Mouse (Mus musculus) small intestine, adult 2 months (tissue): ENCODE results near the gene Gm13103. TPM values are rescaled to one million over a fixed set of nuclear protein-coding genes. Genes with fewer than 3 reads are reported as not detected.
"Not testable (repeated sequence)": the region's sequence is repeated elsewhere in the genome, so short reads cannot be mapped to it uniquely, and the experiment has no call there.

Experiments
- H3K27ac ChIP-seq: fragments of 200-500 bp; 2 replicates; pipeline ENCODE4 v1.5.1; 2012; ENCODE audit warnings: low read depth, low read length, control low read depth, inconsistent platforms; ENCODE audit not compliant: insufficient read depth
- H3K27me3 ChIP-seq: fragments of 200-500 bp; 2 replicates; pipeline ENCODE4 v1.6.1; 2012; ENCODE audit warnings: mild to moderate bottlenecking, moderate library complexity, low read length, inconsistent platforms; ENCODE audit not compliant: control insufficient read depth, insufficient read depth
- H3K36me3 ChIP-seq: fragments of 200-500 bp; 2 replicates; pipeline ENCODE4 v1.6.1; 2012; ENCODE audit warnings: mild to moderate bottlenecking, low read length, control low read depth, inconsistent platforms; ENCODE audit not compliant: control insufficient read depth, insufficient read depth
- H3K4me1 ChIP-seq: fragments of 200-500 bp; 2 replicates; pipeline ENCODE4 v1.6.1; 2012; ENCODE audit warnings: low read length, inconsistent platforms, mixed read lengths; ENCODE audit not compliant: control insufficient read depth, insufficient read depth, insufficient read length
- H3K4me3 ChIP-seq: fragments of 200-500 bp; 2 replicates; pipeline ENCODE4 v1.5.1; 2012; ENCODE audit warnings: low read depth, mild to moderate bottlenecking, control low read depth, inconsistent platforms, low read length, moderate library complexity
- CTCF ChIP-seq: fragments of 200-500 bp; IDR thresholded peaks from 2 replicates; pipeline ENCODE4 v1.5.1; 2012; ENCODE audit warnings: low read depth, mild to moderate bottlenecking, control low read depth, inconsistent platforms, low read length, moderate library complexity, mixed read lengths; ENCODE audit not compliant: insufficient replicate concordance, insufficient read length; ENCODE audit errors: extremely low read depth
- POLR2A ChIP-seq: fragments of 200-500 bp; IDR thresholded peaks from 2 replicates; pipeline ENCODE4 v1.6.1; 2012; ENCODE audit warnings: low read depth, mild to moderate bottlenecking, control low read depth, inconsistent platforms, low read length, moderate library complexity
- WGBS: fragments of 180-500 bp; shearing (Covaris S2); methylation state at CpG from one replicate; pipeline ENCODE4 v1.1.7; 2018; 5-methylcytosine and 5-hydroxymethylcytosine counted together
- polyA plus RNA-seq: library from polyadenylated mRNA; depleted of rRNA; stranded (reverse); fragments of >200 nt; gene quantifications from 2 replicates; pipeline ENCODE4 v1.2.3, GENCODE M21; 2012; rRNA removed

The Gm13103 gene
- polyA plus RNA-seq: not detected in 2 replicates

DNA sequence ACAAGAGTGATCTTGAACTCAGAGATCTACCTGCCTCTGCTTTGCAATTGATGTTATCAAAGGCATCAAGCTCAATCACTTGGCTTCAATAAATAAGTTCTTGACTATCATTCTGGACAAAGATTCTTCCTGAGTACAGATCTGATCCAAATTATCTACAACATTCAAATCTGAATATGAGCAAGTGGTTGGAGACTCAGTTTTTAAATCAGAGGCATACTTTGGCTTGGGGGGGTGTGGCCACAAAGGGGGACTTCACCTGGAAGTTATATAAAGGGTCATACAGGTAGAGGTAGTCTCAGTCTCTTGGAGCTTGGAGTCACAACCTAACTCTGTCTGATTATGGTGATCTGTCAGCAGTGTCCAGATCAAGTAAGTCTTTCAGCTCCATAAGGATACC lies at the start of gene Gm13103:
Gene Gm13103 (plus strand): TSS at position 301 of the 400 bp plus-strand sequence.
- not testable (repeated sequence) for H3K4me1 ChIP-seq, H3K36me3 ChIP-seq, H3K27ac ChIP-seq, H3K4me3 ChIP-seq, H3K27me3 ChIP-seq

DNA sequence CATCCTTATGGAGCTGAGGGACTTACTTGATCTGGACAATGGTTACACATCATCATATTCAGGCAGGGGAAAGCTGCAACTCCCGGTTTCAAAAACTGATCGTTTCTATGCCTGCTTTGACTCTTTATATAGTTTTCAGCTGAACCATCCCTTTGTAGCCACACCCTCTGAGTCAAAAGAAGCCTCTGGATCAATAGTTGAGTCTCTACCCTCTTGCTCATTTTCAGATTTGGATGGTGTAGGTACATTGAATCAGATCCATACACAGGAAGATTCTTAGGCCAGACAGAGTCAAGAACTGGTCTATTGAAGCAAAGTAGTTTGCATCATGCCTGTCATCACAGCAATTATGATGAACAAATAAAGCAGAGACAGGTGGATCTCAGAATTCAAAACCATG lies 30.3 kb upstream of the Gm13103 start, which contains the start of gene Gm13084:
Gene Gm13084 (minus strand): TSS at position 101 of the 400 bp plus-strand sequence.
- TF ChIP-seq CTCF (no peak), POLR2A (no peak)
- 83% methylated on average over 2 of the region's 2 CpGs for WGBS

DNA sequence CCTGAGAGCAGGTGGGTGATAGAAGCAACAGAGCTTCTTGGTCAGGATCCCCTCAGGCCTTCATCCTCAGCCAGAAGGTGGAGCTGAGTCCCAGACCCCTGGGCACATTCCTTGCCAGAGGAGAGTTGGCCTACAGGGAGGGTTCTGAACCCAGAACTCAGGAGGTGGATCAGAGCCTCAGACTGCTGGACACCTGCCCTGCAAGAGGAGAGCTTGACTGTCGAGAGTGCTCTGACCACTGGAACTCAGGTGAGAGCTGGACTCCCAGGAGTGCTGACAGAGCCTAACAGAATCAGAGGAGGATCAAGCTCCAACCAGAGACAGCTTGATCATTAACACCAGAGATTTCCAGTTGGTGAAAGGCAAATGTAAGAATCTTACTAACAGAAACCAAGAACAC lies 36.1 kb downstream of the Gm13103 start:
- H3K4me3 ChIP-seq, H3K27ac ChIP-seq, H3K27me3 ChIP-seq, H3K36me3 ChIP-seq, H3K4me1 ChIP-seq: not testable (repeated sequence)
- whole genome bisulfite sequencing: 77% methylated on average over 1 of the region's 1 CpGs

More for the DNA sequence above, 30.3 kb upstream of the Gm13103 start, which contains the start of gene Gm13084:
- no peaks in the 10 kb centered on the region for H3K27me3 ChIP-seq
- H3K36me3 ChIP-seq: no peaks in the 10 kb centered on the region
- H3K4me3 ChIP-seq: no peak within 1 kb of the TSS
- H3K27ac ChIP-seq: no peak within 1 kb of the TSS
- no peaks in the 10 kb centered on the region for H3K4me1 ChIP-seq

DNA sequence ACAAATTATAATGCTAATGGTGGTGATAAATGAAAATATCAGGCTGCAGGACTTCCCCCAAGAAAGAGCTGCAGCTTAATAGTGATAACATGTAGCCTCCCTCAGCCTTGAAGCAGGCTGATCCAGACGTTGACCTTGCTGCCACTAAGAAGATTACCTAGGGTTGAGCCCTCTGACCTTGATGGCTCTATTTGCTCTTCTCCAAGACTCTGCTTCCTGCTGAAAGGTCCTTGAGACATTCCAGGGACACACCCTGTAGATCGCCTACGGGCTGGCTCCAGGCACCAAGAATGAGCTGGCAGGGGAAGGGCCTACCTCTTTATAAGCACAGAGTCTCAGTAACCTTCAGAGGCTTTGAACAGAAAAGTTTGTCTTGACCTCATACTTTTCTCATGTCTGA lies 48.1 kb downstream of the Gm13103 start:
- not testable (repeated sequence) for H3K4me1 ChIP-seq, H3K27me3 ChIP-seq, H3K36me3 ChIP-seq, H3K4me3 ChIP-seq, H3K27ac ChIP-seq
- 76% methylated on average over 3 of the region's 3 CpGs for WGBS

DNA sequence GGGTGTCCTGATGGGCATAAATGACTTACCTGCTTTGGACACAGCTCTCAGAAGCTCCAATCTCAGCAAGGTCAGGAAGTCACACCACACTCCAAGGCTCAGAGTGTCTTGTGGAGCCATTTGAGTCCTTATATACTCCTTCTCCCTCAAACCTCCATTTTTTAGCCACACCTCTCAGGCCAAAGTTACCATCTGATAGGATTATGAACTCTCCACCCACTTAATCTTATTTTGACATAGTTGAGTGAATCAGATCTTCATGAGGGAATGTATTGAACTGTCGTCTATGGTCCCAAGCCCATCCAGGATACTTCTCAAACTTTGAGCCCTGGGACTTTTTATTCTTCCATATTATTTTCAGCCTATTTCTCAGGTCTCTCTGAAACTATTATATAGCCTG lies 54.0 kb downstream of the Gm13103 start, which contains the start of gene Pramef6:
Gene Pramef6 (minus strand): TSS at position 101 of the 400 bp plus-strand sequence.
- not testable (repeated sequence) for H3K36me3 ChIP-seq, H3K4me1 ChIP-seq, H3K27me3 ChIP-seq, H3K4me3 ChIP-seq, H3K27ac ChIP-seq
- WGBS: 84% methylated on average over 1 of the region's 1 CpGs

Other genes with a start within 250 kb of the Gm13103 start
- not detected in 2 replicates for gene Gm13083, start 231.5 kb upstream of the Gm13103 start, polyA plus RNA-seq
- gene Gm13088, start 189.3 kb upstream of the Gm13103 start, polyA plus RNA-seq: not detected in 2 replicates
- gene Gm13089, start 143.8 kb upstream of the Gm13103 start, polyA plus RNA-seq: not detected in 2 replicates
- not detected in 2 replicates for gene Gm13078, start 127.0 kb upstream of the Gm13103 start, polyA plus RNA-seq
- not detected in 2 replicates for gene Gm13023, start 57.1 kb upstream of the Gm13103 start, polyA plus RNA-seq
- gene Gm13084, start 30.4 kb upstream of the Gm13103 start, polyA plus RNA-seq: not detected in 2 replicates
- not detected in 2 replicates for gene Pramef6, start 53.9 kb downstream of the Gm13103 start, polyA plus RNA-seq
- not detected in 2 replicates for gene Pramef25, start 104.5 kb downstream of the Gm13103 start, polyA plus RNA-seq
- not detected in 2 replicates for gene Gm13101, start 120.5 kb downstream of the Gm13103 start, polyA plus RNA-seq
- not detected in 2 replicates for gene Pramef17, start 147.9 kb downstream of the Gm13103 start, polyA plus RNA-seq
- gene Pramel4, start 212.6 kb downstream of the Gm13103 start, polyA plus RNA-seq: not detected in 2 replicates